8 mouse cellular contexts compared by ENCODE assay signal in genomic region chr14:74731221-74732078, GRCm38 (mm10). TPM values are rescaled to one million over a fixed set of nuclear protein-coding genes. Genes with fewer than 3 reads are reported as not detected.
DNase-seq lines count a peak whose midpoint lies in the region; ATAC-seq and TF ChIP-seq lines count a peak whose summit lies in the region.

No protein-coding gene starts in this region.

- H3K36me3 ChIP-seq in lung, postnatal 0 days (ENCODE audit: insufficient read depth, low read length): no peaks in the 10 kb centered on the region
- H3K36me3 ChIP-seq in hindbrain, embryonic 10.5 days: peaks cover 13% of the 10 kb centered on the region
- no peaks in the 10 kb centered on the region for H3K36me3 ChIP-seq in limb, embryonic 11.5 days (ENCODE audit: control insufficient read depth, insufficient read depth, low read length)
- H3K36me3 ChIP-seq in stomach, embryonic 15.5 days: 0 out of 2 replicates have a peak, but pooled peaks cover 5% of the 10 kb centered on the region

- TF ChIP-seq EP300 in lung, postnatal 0 days (IDR thresholded peaks at IDR 0.05): no peak

- H3K9ac ChIP-seq in lung, postnatal 0 days (replicated peaks; ENCODE audit: low read depth): no peak overlapping the region
- peak overlapping the region; percentile 27; the same call in 1 of the 2 replicates for H3K9ac ChIP-seq in limb, embryonic 11.5 days (ENCODE audit: low read length)
- no peak overlapping the region for H3K9ac ChIP-seq in stomach, embryonic 15.5 days

- H3K4me1 ChIP-seq in lung, postnatal 0 days (ENCODE audit: insufficient read depth, low read depth, low read length): peaks cover 2% of the 10 kb centered on the region; the same call in 1 of the 2 replicates
- peaks cover 17% of the 10 kb centered on the region for H3K4me1 ChIP-seq in hindbrain, embryonic 10.5 days (replicated peaks)
- no peaks in the 10 kb centered on the region for H3K4me1 ChIP-seq in limb, embryonic 11.5 days (ENCODE audit: control insufficient read depth, insufficient read depth, low read length)
- peaks cover 4% of the 10 kb centered on the region for H3K4me1 ChIP-seq in stomach, embryonic 15.5 days

- H3K9me3 ChIP-seq in lung, postnatal 0 days (ENCODE audit: low read length): no peaks in the 10 kb centered on the region
- no peaks in the 10 kb centered on the region for H3K9me3 ChIP-seq in hindbrain, embryonic 10.5 days
- no peaks in the 10 kb centered on the region for H3K9me3 ChIP-seq in limb, embryonic 11.5 days (ENCODE audit: control insufficient read depth, low read length)
- H3K9me3 ChIP-seq in stomach, embryonic 15.5 days: no peaks in the 10 kb centered on the region

- peak overlapping the region; percentile 75 for H3K4me2 ChIP-seq in lung, postnatal 0 days (replicated peaks; ENCODE audit: low read depth, low read length)
- peak overlapping the region; percentile 53 for H3K4me2 ChIP-seq in limb, embryonic 11.5 days (ENCODE audit: low read depth, severe bottlenecking)
- H3K4me2 ChIP-seq in stomach, embryonic 15.5 days: peak overlapping the region; percentile 68

- intact Hi-C loops in gastrocnemius, postnatal 14 days (cut with DNase I; ENCODE audit: low total_unique reads): no loop called here

- H3K4me3 ChIP-seq in lung, postnatal 0 days (ENCODE audit: low read depth, low read length): peak overlapping the region; percentile 86
- peak overlapping the region; percentile 89 for H3K4me3 ChIP-seq in hindbrain, embryonic 10.5 days
- peak overlapping the region; percentile 83 for H3K4me3 ChIP-seq in limb, embryonic 11.5 days (ENCODE audit: low read depth, low read length)
- H3K4me3 ChIP-seq in stomach, embryonic 15.5 days (replicated peaks): peak overlapping the region; percentile 70

- no peaks in the 10 kb centered on the region for H3K27me3 ChIP-seq in lung, postnatal 0 days (replicated peaks; ENCODE audit: insufficient read depth, low read length)
- no peaks in the 10 kb centered on the region for H3K27me3 ChIP-seq in hindbrain, embryonic 10.5 days (ENCODE audit: insufficient read depth, poor library complexity, severe bottlenecking)
- H3K27me3 ChIP-seq in limb, embryonic 11.5 days (ENCODE audit: control insufficient read depth, insufficient read depth, low read length): no peaks in the 10 kb centered on the region
- no peaks in the 10 kb centered on the region for H3K27me3 ChIP-seq in stomach, embryonic 15.5 days (replicated peaks)

- TF ChIP-seq CTCF in lung, postnatal 0 days (IDR thresholded peaks at IDR 0.05): no peak

- peak; percentile 58 for DNase-seq in lung, postnatal 0 days (ENCODE audit: low spot score)
- no peak for DNase-seq in lung, postnatal 14 days
- no peak for DNase-seq in hindbrain, embryonic 10.5 days (ENCODE audit: low spot score)
- no peak for DNase-seq in limb, embryonic 11.5 days (ENCODE audit: low spot score)
- no peak for DNase-seq in gastrocnemius, postnatal 14 days
- no peak for DNase-seq in right cerebral cortex, adult 18-20 months

- peak; percentile 28; the same call in 1 of the 2 replicates for ATAC-seq in lung, postnatal 0 days
- no peak for ATAC-seq in limb, embryonic 11.5 days (ENCODE audit: insufficient number of reproducible peaks, low FRiP score, low TSS enrichment, low read depth)
- ATAC-seq in stomach, embryonic 15.5 days (ENCODE audit: insufficient read depth, low FRiP score, low read depth): no peak
- ATAC-seq in megakaryocyte-erythroid progenitor cell, adult 5-6 weeks (replicated peaks; ENCODE audit: low FRiP score, low TSS enrichment, poor library complexity, severe bottlenecking): no peak

- H3K27ac ChIP-seq in lung, postnatal 0 days (ENCODE audit: low read length): peak overlapping the region; percentile 26
- peak overlapping the region; percentile 92 for H3K27ac ChIP-seq in hindbrain, embryonic 10.5 days
- H3K27ac ChIP-seq in limb, embryonic 11.5 days (replicated peaks; ENCODE audit: low read depth, low read length): no peak overlapping the region
- H3K27ac ChIP-seq in stomach, embryonic 15.5 days: peak overlapping the region; percentile 87

- WGBS in lung, postnatal 0 days: 19% methylated on average over 9 of the region's 9 CpGs
- WGBS in hindbrain, embryonic 10.5 days: 28% methylated on average over 9 of the region's 9 CpGs
- WGBS in limb, embryonic 11.5 days: 30% methylated on average over 9 of the region's 9 CpGs
- WGBS in stomach, embryonic 15.5 days: 19% methylated on average over 9 of the region's 9 CpGs

RNA-seq across cellular contexts. Expression of gene Esd, which starts 0.6 kb away (rescaled TPM):
- polyA plus RNA-seq in lung, postnatal 0 days (2015; fragmentation: Nextera tagmentation; extraction: Ambion mirVana): 229 and 261 TPM in 2 replicates
- 329 and 360 TPM in 2 replicates for polyA plus RNA-seq in hindbrain, embryonic 10.5 days (2016; fragmentation: Nextera tagmentation; extraction: Ambion mirVana)
- polyA plus RNA-seq in limb, embryonic 11.5 days (2014; fragmentation: Nextera tagmentation; extraction: Ambion mirVana): 337 and 358 TPM in 2 replicates
- polyA plus RNA-seq in stomach, embryonic 15.5 days (2015; fragmentation: Nextera tagmentation; extraction: Ambion mirVana): 320 and 334 TPM in 2 replicates
- 143 and 153 TPM in 2 replicates for total RNA-seq in megakaryocyte-erythroid progenitor cell, adult 5-6 weeks (2014; fragmentation: Nextera tagmentation)
- 255 and 340 TPM in 2 replicates for total RNA-seq in megakaryocyte-erythroid progenitor cell, adult 5-6 weeks (2017)
- total RNA-seq in gastrocnemius, postnatal 14 days (2021): 10 to 100 TPM; 83.1 to 87.3 TPM
